Mouse (Mus musculus): ENCODE data around the gene Ap2a1. TPM values are rescaled to one million over a fixed set of nuclear protein-coding genes. Genes with fewer than 3 reads are reported as not detected.

Ap2a1 gene
- 55.8 and 55.9 TPM in 2 replicates for polyA plus RNA-seq (2015; fragmentation: Nextera tagmentation; extraction: Ambion mirVana)

- H3K27ac ChIP-seq, result peak within 1 kb of the TSS; percentile 90
- peak; percentile 4; the same call in 1 of the 2 replicates for TF ChIP-seq CTCF (IDR thresholded peaks at IDR 0.05; ENCODE audit: low read depth)
- WGBS, result 2% methylated on average over 82 of the region's 84 CpGs
- no peaks in the 10 kb centered on the region for H3K9me3 ChIP-seq (replicated peaks; ENCODE audit: low read length)
- peak within 1 kb of the TSS; percentile 95 for H3K9ac ChIP-seq (ENCODE audit: low read depth, low read length)
- H3K27me3 ChIP-seq (ENCODE audit: insufficient read depth, low read length), result no peaks in the 10 kb centered on the region
- DNase-seq (ENCODE audit: low spot score) (peak; percentile 100), ATAC-seq (replicated peaks; ENCODE audit: low FRiP score, low read depth) (peak; percentile 99)
- no peaks in the 10 kb centered on the region for H3K36me3 ChIP-seq (ENCODE audit: insufficient read depth, low read length)
- peak within 1 kb of the TSS; percentile 98 for H3K4me3 ChIP-seq (replicated peaks; ENCODE audit: low read depth, low read length)
- peaks cover 14% of the 10 kb centered on the region for H3K4me1 ChIP-seq (replicated peaks; ENCODE audit: insufficient read depth, low read length)
- peak within 1 kb of the TSS; percentile 71 for H3K4me2 ChIP-seq (ENCODE audit: low read length)
These were observed at the start of gene Ap2a1 for GRCm38 (mm10) chr7:44929204-44930151. Gene Ap2a1 (minus strand): TSS chr7:44929496.

GRCm38 (mm10) chr7:44978300-44978699 lies 49.0 kb upstream of the Ap2a1 start:
- 94% methylated on average over 3 of the region's 3 CpGs for WGBS
- Histone ChIP-seq H3K27me3 (ENCODE audit: insufficient read depth, low read length) (no peaks in the 10 kb centered on the region), H3K4me1 (replicated peaks; ENCODE audit: insufficient read depth, low read length) (peaks cover 8% of the 10 kb centered on the region), H3K9me3 (replicated peaks; ENCODE audit: low read length) (no peaks in the 10 kb centered on the region), H3K4me2 (ENCODE audit: low read length) (no peak overlapping the region), H3K9ac (ENCODE audit: low read depth, low read length) (no peak overlapping the region), H3K36me3 (ENCODE audit: insufficient read depth, low read length) (peaks cover 60% of the 10 kb centered on the region), H3K4me3 (replicated peaks; ENCODE audit: low read depth, low read length) (no peak overlapping the region), H3K27ac (no peak overlapping the region)
- ATAC-seq (replicated peaks; ENCODE audit: low FRiP score, low read depth), result no peak
- no peak for DNase-seq (ENCODE audit: low spot score)
- TF ChIP-seq CTCF (IDR thresholded peaks at IDR 0.05; ENCODE audit: low read depth), result peak; percentile 18; the same call in 1 of the 2 replicates

GRCm38 (mm10) chr7:44975117-44975419 lies 45.8 kb upstream of the Ap2a1 start:
- H3K27me3 ChIP-seq (ENCODE audit: insufficient read depth, low read length), result no peaks in the 10 kb centered on the region
- 23% methylated on average over 6 of the region's 6 CpGs for WGBS
- H3K9ac ChIP-seq (ENCODE audit: low read depth, low read length), result no peak overlapping the region
- no peaks in the 10 kb centered on the region for H3K9me3 ChIP-seq (replicated peaks; ENCODE audit: low read length)
- peaks cover 10% of the 10 kb centered on the region for H3K4me1 ChIP-seq (replicated peaks; ENCODE audit: insufficient read depth, low read length)
- ATAC-seq (replicated peaks; ENCODE audit: low FRiP score, low read depth) (no peak), DNase-seq (ENCODE audit: low spot score) (no peak)
- no peak overlapping the region for H3K4me3 ChIP-seq (replicated peaks; ENCODE audit: low read depth, low read length)
- peak overlapping the region; percentile 70; the same call in 1 of the 2 replicates for H3K4me2 ChIP-seq (ENCODE audit: low read length)
- peaks cover 39% of the 10 kb centered on the region; the same call in 1 of the 2 replicates for H3K36me3 ChIP-seq (ENCODE audit: insufficient read depth, low read length)
- no peak for TF ChIP-seq CTCF (IDR thresholded peaks at IDR 0.05; ENCODE audit: low read depth)
- H3K27ac ChIP-seq, result no peak overlapping the region

- Histone ChIP-seq H3K4me3 (replicated peaks; ENCODE audit: low read depth, low read length) (peak within 1 kb of the TSS; percentile 48), H3K27me3 (ENCODE audit: insufficient read depth, low read length) (no peaks in the 10 kb centered on the region), H3K36me3 (ENCODE audit: insufficient read depth, low read length) (peaks cover 34% of the 10 kb centered on the region; the same call in 1 of the 2 replicates), H3K27ac (peak within 1 kb of the TSS; percentile 47; the same call in 1 of the 2 replicates), H3K9me3 (replicated peaks; ENCODE audit: low read length) (no peaks in the 10 kb centered on the region), H3K9ac (ENCODE audit: low read depth, low read length) (peak within 1 kb of the TSS; percentile 54), H3K4me1 (replicated peaks; ENCODE audit: insufficient read depth, low read length) (peaks cover 10% of the 10 kb centered on the region), H3K4me2 (ENCODE audit: low read length) (peak within 1 kb of the TSS; percentile 70)
- peak; percentile 23; the same call in 1 of the 2 replicates for ATAC-seq (replicated peaks; ENCODE audit: low FRiP score, low read depth)
- DNase-seq (ENCODE audit: low spot score), result peak; percentile 95
- peak; percentile 21; the same call in 1 of the 2 replicates for TF ChIP-seq CTCF (IDR thresholded peaks at IDR 0.05; ENCODE audit: low read depth)
- WGBS, result 3% methylated on average over 22 of the region's 22 CpGs
These were observed 45.3 kb upstream of the Ap2a1 start, which contains the start of gene Cpt1c for GRCm38 (mm10) chr7:44974383-44975116. Gene Cpt1c (minus strand): TSS chr7:44974851.

- H3K9ac ChIP-seq (ENCODE audit: low read depth, low read length), result peak overlapping the region; percentile 54
- peaks cover 10% of the 10 kb centered on the region for H3K4me1 ChIP-seq (replicated peaks; ENCODE audit: insufficient read depth, low read length)
- H3K4me2 ChIP-seq (ENCODE audit: low read length), result peak overlapping the region; percentile 70
- H3K27me3 ChIP-seq (ENCODE audit: insufficient read depth, low read length), result no peaks in the 10 kb centered on the region
- 41% methylated on average over 14 of the region's 14 CpGs for WGBS
- H3K27ac ChIP-seq, result peak overlapping the region; percentile 36; the same call in 1 of the 2 replicates
- peak overlapping the region; percentile 48 for H3K4me3 ChIP-seq (replicated peaks; ENCODE audit: low read depth, low read length)
- ATAC-seq (replicated peaks; ENCODE audit: low FRiP score, low read depth) (no peak), DNase-seq (ENCODE audit: low spot score) (no peak)
- no peak for TF ChIP-seq CTCF (IDR thresholded peaks at IDR 0.05; ENCODE audit: low read depth)
- H3K9me3 ChIP-seq (replicated peaks; ENCODE audit: low read length), result no peaks in the 10 kb centered on the region
- H3K36me3 ChIP-seq (ENCODE audit: insufficient read depth, low read length), result peaks cover 24% of the 10 kb centered on the region; the same call in 1 of the 2 replicates
These were observed 44.3 kb upstream of the Ap2a1 start for GRCm38 (mm10) chr7:44973415-44974130.

Measured in kidney, postnatal 0 days (tissue).